Mouse (Mus musculus): Measurements from ENCODE around the gene Fabp1. TPM values are rescaled to one million over a fixed set of nuclear protein-coding genes. Genes with fewer than 3 reads are reported as not detected.
A peak's percentile ranks its signal among the peaks of the same experiment; 100 is the strongest.

The Fabp1 gene
- polyA plus RNA-seq, 1 experiment from 2014 or later = 15,612 TPM

DNA sequence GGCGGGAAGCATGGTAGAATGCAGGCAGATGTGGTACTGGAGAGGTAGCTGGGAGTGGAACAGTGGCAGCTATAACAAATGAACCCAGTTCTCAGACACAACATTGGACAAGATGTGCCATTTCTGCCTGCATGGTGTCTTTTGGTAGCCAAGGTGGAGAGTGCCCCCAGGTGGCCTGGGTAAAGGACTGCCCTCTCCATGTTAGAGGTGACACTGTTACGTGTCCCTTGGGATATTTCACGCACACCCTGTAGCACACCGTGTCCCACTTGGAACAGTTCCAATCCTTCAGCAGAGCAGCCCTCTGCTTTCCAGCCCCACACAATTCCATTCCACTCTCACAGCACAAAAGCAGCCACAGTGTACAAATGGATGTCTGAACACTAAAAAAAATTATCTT lies 37.4 kb upstream of the Fabp1 start:
- H3K4me1 ChIP-seq (replicated peaks; ENCODE audit: control insufficient read depth, insufficient read depth, low read length) = 0 out of 2 replicates have a peak, but pooled peaks cover 3% of the 10 kb centered on the region
- no peak overlapping the region for H3K4me3 ChIP-seq (ENCODE audit: low read depth, low read length)
- WGBS = 48% methylated on average over 4 of the region's 4 CpGs
- H3K27ac ChIP-seq (ENCODE audit: low read depth, low read length) = no peak overlapping the region
- H3K9ac ChIP-seq (ENCODE audit: low read depth, low read length) = no peak overlapping the region
- TF ChIP-seq CTCF (IDR thresholded peaks at IDR 0.05; ENCODE audit: low read depth) = peak; percentile 83
- no peak overlapping the region for H3K4me2 ChIP-seq (replicated peaks; ENCODE audit: low read depth)
- peak; percentile 61 for ATAC-seq
- H3K9me3 ChIP-seq (ENCODE audit: control insufficient read depth) = no peaks in the 10 kb centered on the region
- H3K36me3 ChIP-seq (ENCODE audit: control insufficient read depth, insufficient read depth) = no peaks in the 10 kb centered on the region
- no peaks in the 10 kb centered on the region for H3K27me3 ChIP-seq (replicated peaks; ENCODE audit: control insufficient read depth, insufficient read depth, low read length)

GRCm38 (mm10) chr6:71164394-71164793 lies 35.2 kb upstream of the Fabp1 start:
- Histone ChIP-seq H3K4me3 (ENCODE audit: low read depth, low read length) (no peak overlapping the region), H3K4me2 (replicated peaks; ENCODE audit: low read depth) (0 out of 2 replicates have a peak overlapping the region, but pooled peaks have one; percentile 17), H3K4me1 (replicated peaks; ENCODE audit: control insufficient read depth, insufficient read depth, low read length) (0 out of 2 replicates have a peak, but pooled peaks cover 3% of the 10 kb centered on the region), H3K27me3 (replicated peaks; ENCODE audit: control insufficient read depth, insufficient read depth, low read length) (no peaks in the 10 kb centered on the region), H3K9ac (ENCODE audit: low read depth, low read length) (no peak overlapping the region), H3K36me3 (ENCODE audit: control insufficient read depth, insufficient read depth) (no peaks in the 10 kb centered on the region), H3K27ac (ENCODE audit: low read depth, low read length) (peak overlapping the region; percentile 4; the same call in 1 of the 2 replicates), H3K9me3 (ENCODE audit: control insufficient read depth) (no peaks in the 10 kb centered on the region)
- ATAC-seq = peak; percentile 25; the same call in 1 of the 2 replicates
- WGBS = 32% methylated on average over 6 of the region's 6 CpGs
- peak; percentile 47 for TF ChIP-seq CTCF (IDR thresholded peaks at IDR 0.05; ENCODE audit: low read depth)

DNA sequence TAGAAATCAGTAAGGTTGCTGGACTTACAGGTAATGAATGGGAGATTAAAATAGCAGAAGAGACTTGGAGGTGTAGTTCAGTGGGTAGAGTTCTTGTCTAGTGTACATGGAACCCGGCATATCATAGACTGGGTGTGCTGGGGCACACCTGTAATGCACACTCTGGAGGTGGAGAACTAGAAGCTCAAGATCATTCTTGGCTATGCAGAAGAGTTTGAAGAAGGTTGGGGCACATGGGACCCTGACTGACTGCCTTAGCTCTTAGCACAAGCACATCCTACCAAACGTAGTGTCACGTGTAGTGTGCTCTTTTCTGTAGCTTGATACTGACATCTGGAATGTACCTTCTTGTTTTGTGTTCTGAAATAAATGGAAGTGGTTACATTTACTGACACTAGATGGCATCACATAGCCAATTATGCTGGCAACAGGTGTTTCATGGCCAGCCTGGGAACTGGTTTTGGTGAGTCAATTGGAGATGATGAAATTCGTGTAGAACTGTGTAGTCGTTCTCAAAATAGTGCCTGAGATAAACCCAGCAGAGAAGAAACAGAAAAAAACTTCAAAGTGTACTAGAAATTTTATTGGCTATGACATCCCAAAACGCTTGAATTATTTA lies 33.0 kb upstream of the Fabp1 start:
- Histone ChIP-seq H3K27me3 (replicated peaks; ENCODE audit: control insufficient read depth, insufficient read depth, low read length) (no peaks in the 10 kb centered on the region), H3K4me3 (ENCODE audit: low read depth, low read length) (no peak overlapping the region), H3K4me2 (replicated peaks; ENCODE audit: low read depth) (no peak overlapping the region), H3K27ac (ENCODE audit: low read depth, low read length) (no peak overlapping the region), H3K9ac (ENCODE audit: low read depth, low read length) (no peak overlapping the region), H3K9me3 (ENCODE audit: control insufficient read depth) (no peaks in the 10 kb centered on the region), H3K36me3 (ENCODE audit: control insufficient read depth, insufficient read depth) (no peaks in the 10 kb centered on the region), H3K4me1 (replicated peaks; ENCODE audit: control insufficient read depth, insufficient read depth, low read length) (no peaks in the 10 kb centered on the region)
- peak; percentile 88 for TF ChIP-seq CTCF (IDR thresholded peaks at IDR 0.05; ENCODE audit: low read depth)
- peak; percentile 62 for ATAC-seq
- 27% methylated on average over 6 of the region's 6 CpGs for WGBS

- no peaks in the 10 kb centered on the region for H3K27me3 ChIP-seq (replicated peaks; ENCODE audit: control insufficient read depth, insufficient read depth, low read length)
- no peak overlapping the region for H3K9ac ChIP-seq (ENCODE audit: low read depth, low read length)
- TF ChIP-seq CTCF (IDR thresholded peaks at IDR 0.05; ENCODE audit: low read depth) = no peak
- WGBS = 67% methylated on average over 10 of the region's 10 CpGs
- no peaks in the 10 kb centered on the region for H3K4me1 ChIP-seq (replicated peaks; ENCODE audit: control insufficient read depth, insufficient read depth, low read length)
- H3K4me3 ChIP-seq (ENCODE audit: low read depth, low read length) = no peak overlapping the region
- ATAC-seq = peak; percentile 53; the same call in 1 of the 2 replicates
- H3K36me3 ChIP-seq (ENCODE audit: control insufficient read depth, insufficient read depth) = no peaks in the 10 kb centered on the region
- no peak overlapping the region for H3K27ac ChIP-seq (ENCODE audit: low read depth, low read length)
- H3K4me2 ChIP-seq (replicated peaks; ENCODE audit: low read depth) = no peak overlapping the region
- no peaks in the 10 kb centered on the region for H3K9me3 ChIP-seq (ENCODE audit: control insufficient read depth)
Observed at GRCm38 (mm10) chr6:71172812-71173580, 26.6 kb upstream of the Fabp1 start.

GRCm38 (mm10) chr6:71180596-71180995 lies 19.0 kb upstream of the Fabp1 start:
- 44% methylated on average over 1 of the region's 1 CpGs for WGBS
- H3K36me3 ChIP-seq (ENCODE audit: control insufficient read depth, insufficient read depth) = no peaks in the 10 kb centered on the region
- no peak overlapping the region for H3K4me3 ChIP-seq (ENCODE audit: low read depth, low read length)
- H3K27ac ChIP-seq (ENCODE audit: low read depth, low read length) = no peak overlapping the region
- H3K9me3 ChIP-seq (ENCODE audit: control insufficient read depth) = no peaks in the 10 kb centered on the region
- H3K4me1 ChIP-seq (replicated peaks; ENCODE audit: control insufficient read depth, insufficient read depth, low read length) = no peaks in the 10 kb centered on the region; the same call in 1 of the 2 replicates
- H3K9ac ChIP-seq (ENCODE audit: low read depth, low read length) = no peak overlapping the region
- no peak for TF ChIP-seq CTCF (IDR thresholded peaks at IDR 0.05; ENCODE audit: low read depth)
- peak; percentile 19; the same call in 1 of the 2 replicates for ATAC-seq
- no peaks in the 10 kb centered on the region for H3K27me3 ChIP-seq (replicated peaks; ENCODE audit: control insufficient read depth, insufficient read depth, low read length)
- H3K4me2 ChIP-seq (replicated peaks; ENCODE audit: low read depth) = no peak overlapping the region

GRCm38 (mm10) chr6:71184941-71185604 lies 14.6 kb upstream of the Fabp1 start:
- H3K27me3 ChIP-seq (replicated peaks; ENCODE audit: control insufficient read depth, insufficient read depth, low read length) = no peaks in the 10 kb centered on the region
- TF ChIP-seq CTCF (IDR thresholded peaks at IDR 0.05; ENCODE audit: low read depth) = no peak
- H3K27ac ChIP-seq (ENCODE audit: low read depth, low read length) = no peak overlapping the region
- H3K4me3 ChIP-seq (ENCODE audit: low read depth, low read length) = no peak overlapping the region
- H3K9ac ChIP-seq (ENCODE audit: low read depth, low read length) = no peak overlapping the region
- H3K9me3 ChIP-seq (ENCODE audit: control insufficient read depth) = no peaks in the 10 kb centered on the region
- H3K4me2 ChIP-seq (replicated peaks; ENCODE audit: low read depth) = no peak overlapping the region
- ATAC-seq = peak; percentile 74
- WGBS = 43% methylated on average over 7 of the region's 7 CpGs
- no peaks in the 10 kb centered on the region; the same call in 1 of the 2 replicates for H3K4me1 ChIP-seq (replicated peaks; ENCODE audit: control insufficient read depth, insufficient read depth, low read length)
- H3K36me3 ChIP-seq (ENCODE audit: control insufficient read depth, insufficient read depth) = no peaks in the 10 kb centered on the region

All from intestine, postnatal 0 days (tissue).